Mouse (Mus musculus) WW6 (cell line): Measurements from ENCODE around the gene Cyb5b.

Experiments used
- DNase-seq: peaks from one replicate; pipeline ENCODE4 v3.0.0-alpha.2; 2013; ENCODE audit warnings: low read depth, low spot score

The Cyb5b gene

GRCm38 (mm10) chr8:107221924-107222851, 71.7 kb downstream of the Cyb5b start:
- DNase-seq, result no peak

DNA sequence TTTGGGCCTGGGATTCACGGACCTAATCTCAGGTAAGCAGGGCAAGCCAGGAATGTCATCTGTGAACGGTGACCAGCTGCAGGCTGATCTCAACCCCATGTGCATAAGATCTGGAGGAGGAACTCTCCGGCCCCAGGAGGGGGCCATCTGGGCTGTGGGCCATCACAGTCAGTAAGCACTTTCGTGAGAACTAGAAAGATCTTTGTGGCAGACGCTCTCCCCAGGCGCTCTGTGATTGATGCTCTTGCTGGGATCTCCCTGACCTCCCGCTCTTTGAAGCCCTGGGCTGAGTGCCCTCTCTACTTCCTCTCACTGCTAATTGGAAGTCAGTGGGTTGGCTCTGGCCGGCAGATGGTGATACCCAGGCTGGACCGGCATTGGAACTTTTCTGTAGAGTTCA, 75.7 kb downstream of the Cyb5b start:
- no peak for DNase-seq

DNA sequence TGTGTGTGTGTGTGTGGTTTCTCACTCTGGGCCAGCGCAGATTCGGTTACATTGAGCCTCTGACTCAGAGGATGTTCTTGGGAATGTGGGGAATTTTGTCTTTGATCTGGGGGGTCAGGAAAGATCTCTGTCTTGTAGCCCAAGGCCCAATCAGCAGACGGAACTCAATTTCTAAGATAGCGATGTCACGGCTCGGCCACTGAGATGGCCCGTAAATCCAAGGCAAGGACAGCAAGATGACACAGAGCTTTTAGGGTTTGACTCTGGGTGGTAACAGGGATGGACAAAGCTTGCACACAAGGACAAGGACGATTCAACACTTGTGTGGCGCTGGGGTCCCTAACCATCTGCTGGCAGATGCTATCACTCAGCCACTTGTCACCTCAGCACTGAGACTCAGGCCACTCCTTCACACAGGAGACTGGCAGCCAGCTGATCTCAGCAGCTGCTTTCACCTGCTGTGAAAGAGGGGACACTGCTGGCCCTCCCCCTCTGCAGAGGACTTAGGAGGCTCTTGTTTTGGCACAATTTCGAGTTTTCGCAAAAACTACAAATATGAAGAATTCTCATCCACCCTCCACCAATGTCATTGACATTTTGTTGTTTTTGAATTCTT, 76.7 kb downstream of the Cyb5b start:
- DNase-seq, result no peak

DNA sequence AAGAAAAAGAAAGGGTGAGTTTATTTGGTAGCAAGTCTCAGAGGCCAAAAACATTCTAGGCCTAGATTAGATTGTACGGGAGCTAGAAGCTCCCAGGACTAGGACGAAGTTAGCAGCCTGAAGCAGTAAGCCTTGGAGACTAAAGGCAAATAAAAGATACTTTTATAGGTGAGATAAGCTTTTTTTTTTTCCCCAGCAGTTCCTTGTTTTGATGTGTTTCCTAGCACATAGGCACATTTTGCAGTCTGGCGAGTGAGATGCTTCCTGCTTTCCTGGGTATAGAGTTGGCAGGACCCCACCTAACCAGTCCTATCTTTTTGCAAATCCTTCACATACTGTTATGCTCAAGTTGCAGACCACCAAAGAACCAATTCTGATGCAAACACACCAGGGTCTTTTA, 82.8 kb downstream of the Cyb5b start:
- no peak for DNase-seq

DNA sequence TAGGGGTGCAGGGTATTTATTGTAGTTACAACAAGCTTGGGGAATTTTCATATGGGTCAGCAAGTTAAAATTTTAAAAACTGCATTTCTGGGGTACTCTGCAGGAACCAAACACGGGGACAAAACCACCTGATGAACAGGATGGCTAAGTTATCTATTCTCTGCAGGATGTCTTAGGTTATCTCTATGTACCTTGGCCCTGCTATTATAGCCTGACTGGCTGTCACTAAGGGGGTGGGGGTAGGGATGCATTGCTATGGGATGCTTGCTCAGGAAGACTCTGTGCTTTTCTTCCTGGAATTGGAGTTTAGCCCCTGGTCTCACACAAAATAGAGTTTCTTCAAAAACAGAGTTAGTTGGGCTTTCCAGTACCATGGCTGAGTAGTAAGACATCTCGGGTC, 83.3 kb downstream of the Cyb5b start:
- DNase-seq, result no peak
